Mouse (Mus musculus) duodenum, adult 2 months (tissue): ENCODE data around the gene Smtn. TPM values are rescaled to one million over a fixed set of nuclear protein-coding genes. Genes with fewer than 3 reads are reported as not detected.

Experiments
- polyA plus RNA-seq: library from polyadenylated mRNA; depleted of rRNA; stranded (reverse); fragments of >200 nt; gene quantifications from 2 replicates; pipeline ENCODE4 v1.2.3, GENCODE M21; 2012; ENCODE audit warnings: low replicate concordance; rRNA removed

The Smtn gene
- polyA plus RNA-seq, result 46.1 and 64.2 TPM in 2 replicates

GRCm38 (mm10) chr11:3540451-3541085 lies at the start of gene Smtn:
Gene Smtn, minus strand, starts transcription at chr11:3540612.

GRCm38 (mm10) chr11:3514529-3515054 lies 25.8 kb downstream of the Smtn start, which contains the start of gene Selenom:
Gene Selenom, plus strand, starts transcription at chr11:3514684.

GRCm38 (mm10) chr11:3487952-3488570 lies 52.4 kb downstream of the Smtn start, which contains the start of gene Pla2g3:
Gene Pla2g3, plus strand, starts transcription at chr11:3488284.

Other genes with a start within 250 kb of the Smtn start
- gene Pik3ip1, start 210.2 kb downstream of the Smtn start, polyA plus RNA-seq, result 6.7 and 8.3 TPM in 2 replicates
- gene Limk2, start 131.4 kb downstream of the Smtn start, polyA plus RNA-seq, result 44.2 and 68.7 TPM in 2 replicates
- 27.5 and 28.0 TPM in 2 replicates for gene Rnf185, start 88.2 kb downstream of the Smtn start, polyA plus RNA-seq
- gene Pla2g3, start 52.3 kb downstream of the Smtn start, polyA plus RNA-seq, result 0.40 and 0.54 TPM in 2 replicates
- 20.9 and 23.9 TPM in 2 replicates for gene Inpp5j, start 35.8 kb downstream of the Smtn start, polyA plus RNA-seq
- 139 and 181 TPM in 2 replicates for gene Selenom, start 25.9 kb downstream of the Smtn start, polyA plus RNA-seq
- 1.7 and 2.8 TPM in 2 replicates for gene Morc2a, start 108.6 kb upstream of the Smtn start, polyA plus RNA-seq